Mouse (Mus musculus) hindbrain, postnatal 0 days (tissue): ENCODE results near the gene Cox6a2. TPM values are rescaled to one million over a fixed set of nuclear protein-coding genes. Genes with fewer than 3 reads are reported as not detected.
A peak's percentile ranks its signal among the peaks of the same experiment; 100 is the strongest.

Source experiments
- ATAC-seq: fragments of 200-750 bp; cut with Nextera tagmentation; 2 replicates; pipeline ENCODE4 v1.8.0; 2017; ENCODE audit warnings: mild to moderate bottlenecking, moderate TSS enrichment, moderate library complexity
- DNase-seq: peaks from one replicate; pipeline ENCODE4 v3.0.0-alpha.2; 2015; ENCODE audit warnings: low spot score
- H3K27ac ChIP-seq: fragments of 300-500 bp; sonication (generic); 2 replicates; pipeline ENCODE4 v1.5.1; 2014; ENCODE audit warnings: mild to moderate bottlenecking
- H3K27me3 ChIP-seq: fragments of 300-500 bp; sonication (generic); 2 replicates; pipeline ENCODE4 v1.6.1; 2014; ENCODE audit warnings: low read length, mixed read lengths; ENCODE audit not compliant: insufficient read depth
- H3K36me3 ChIP-seq: fragments of 300-500 bp; sonication (generic); 2 replicates; pipeline ENCODE4 v1.6.1; 2014; ENCODE audit warnings: low read length, mixed read lengths; ENCODE audit not compliant: insufficient read depth
- H3K4me1 ChIP-seq: fragments of 300-500 bp; sonication (generic); 2 replicates; pipeline ENCODE4 v1.6.1; 2014; ENCODE audit warnings: antibody characterized with exemption, low read length, mixed read lengths; ENCODE audit not compliant: insufficient read depth
- H3K4me2 ChIP-seq: fragments of 300-500 bp; sonication (generic); 2 replicates; pipeline ENCODE4 v1.6.1; 2014; ENCODE audit warnings: low read depth, mild to moderate bottlenecking, low read length, moderate library complexity, mixed read lengths
- H3K4me3 ChIP-seq: fragments of 300-500 bp; sonication (generic); 2 replicates; pipeline ENCODE4 v1.5.1; 2014; ENCODE audit warnings: low read length
- H3K9ac ChIP-seq: fragments of 300-500 bp; sonication (generic); replicated peaks from 2 replicates; pipeline ENCODE4 v1.6.1; 2014; ENCODE audit warnings: mild to moderate bottlenecking, low read length, moderate library complexity, mixed read lengths
- H3K9me3 ChIP-seq: fragments of 300-500 bp; sonication (generic); 2 replicates; pipeline ENCODE4 v1.6.1; 2016; ENCODE audit warnings: low read length, mixed read lengths
- CTCF ChIP-seq: IDR thresholded peaks from 2 replicates; pipeline ENCODE4 v1.5.1; 2016; ENCODE audit warnings: antibody characterized with exemption, control low read depth, low read depth
- WGBS: fragments of 180-500 bp; shearing (Covaris S2); extraction: QIAGEN DNeasy Blood & Tissue Kit; methylation state at CpG from one replicate; pipeline ENCODE4 v1.1.7; 2014; 5-methylcytosine and 5-hydroxymethylcytosine counted together
- polyA plus RNA-seq: library from polyadenylated mRNA; unstranded; fragments of >200 nt; fragmentation: Nextera tagmentation; extraction: Ambion mirVana; gene quantifications from 2 replicates; pipeline ENCODE4 v1.2.1, GENCODE M21; 2015
- total RNA-seq: library from RNA; depleted of rRNA; stranded (reverse); fragments of >200 nt; gene quantifications from 2 replicates; pipeline ENCODE4 v1.2.3, GENCODE M21; 2014

Gene Cox6a2
- total and polyA plus RNA-seq, 2 experiments from 2014 or later = 0.83 TPM; not detected in 1

GRCm38 (mm10) chr7:128248081-128249042 lies 42.2 kb upstream of the Cox6a2 start:
- ATAC-seq (no peak), DNase-seq (no peak)
- Histone ChIP-seq H3K4me1 (peaks cover 10% of the 10 kb centered on the region; the same call in 1 of the 2 replicates), H3K27ac (no peak overlapping the region), H3K9me3 (no peaks in the 10 kb centered on the region), H3K27me3 (no peaks in the 10 kb centered on the region), H3K36me3 (peaks cover 14% of the 10 kb centered on the region; the same call in 1 of the 2 replicates), H3K9ac (no peak overlapping the region), H3K4me2 (peak overlapping the region; percentile 62), H3K4me3 (no peak overlapping the region)
- WGBS = 79% methylated on average over 10 of the region's 10 CpGs
- no peak for TF ChIP-seq CTCF

- WGBS = under 1% methylated on average over 13 of the region's 13 CpGs
- Histone ChIP-seq H3K27ac (peak overlapping the region; percentile 70), H3K4me3 (peak overlapping the region; percentile 41), H3K4me1 (peaks cover 10% of the 10 kb centered on the region; the same call in 1 of the 2 replicates), H3K27me3 (no peaks in the 10 kb centered on the region), H3K36me3 (peaks cover 22% of the 10 kb centered on the region; the same call in 1 of the 2 replicates), H3K9me3 (no peaks in the 10 kb centered on the region), H3K4me2 (peak overlapping the region; percentile 62), H3K9ac (peak overlapping the region; percentile 59)
- TF ChIP-seq CTCF = peak; percentile 77
- DNase-seq (peak; percentile 95), ATAC-seq (peak; percentile 78)
Measured at GRCm38 (mm10) chr7:128247443-128247842, 41.3 kb upstream of the Cox6a2 start.

- H3K9me3 ChIP-seq = no peaks in the 10 kb centered on the region
- DNase-seq = peak; percentile 50
- H3K4me3 ChIP-seq = peak within 1 kb of the TSS; percentile 41
- 2% methylated on average over 26 of the region's 30 CpGs for WGBS
- no peaks in the 10 kb centered on the region for H3K27me3 ChIP-seq
- H3K27ac ChIP-seq = peak within 1 kb of the TSS; percentile 70
- H3K4me1 ChIP-seq = peaks cover 5% of the 10 kb centered on the region; the same call in 1 of the 2 replicates
- TF ChIP-seq CTCF = no peak
- peaks cover 29% of the 10 kb centered on the region; the same call in 1 of the 2 replicates for H3K36me3 ChIP-seq
- H3K9ac ChIP-seq = peak within 1 kb of the TSS; percentile 59
- H3K4me2 ChIP-seq = peak within 1 kb of the TSS; percentile 62
- ATAC-seq = peak; percentile 75
Measured at GRCm38 (mm10) chr7:128246496-128247391, 40.6 kb upstream of the Cox6a2 start, which contains the start of gene Tgfb1i1. Gene Tgfb1i1 (plus strand): TSS chr7:128246812.

DNA sequence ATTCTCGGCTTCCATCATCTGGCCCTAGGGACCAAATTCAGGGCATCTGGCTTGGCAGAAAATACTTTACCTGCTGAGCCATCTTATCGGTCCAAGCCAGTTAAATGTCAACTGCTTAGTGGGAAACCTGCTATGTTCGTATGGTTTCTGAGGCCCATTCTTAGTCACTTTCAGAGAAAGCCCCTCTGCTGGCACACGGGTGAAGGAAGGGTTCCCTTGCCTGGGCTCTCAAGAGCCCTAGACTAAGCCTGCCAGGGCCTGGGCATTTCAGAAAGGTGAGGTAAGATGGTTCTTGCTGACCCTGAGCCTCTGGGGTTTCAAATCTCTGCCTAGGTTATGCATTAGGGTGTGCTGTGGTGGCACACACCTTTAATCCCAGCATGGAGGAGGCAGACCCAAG lies 39.4 kb upstream of the Cox6a2 start:
- H3K4me3 ChIP-seq = no peak overlapping the region
- no peak overlapping the region for H3K9ac ChIP-seq
- H3K36me3 ChIP-seq = peaks cover 36% of the 10 kb centered on the region; the same call in 1 of the 2 replicates
- DNase-seq (no peak), ATAC-seq (no peak)
- H3K27me3 ChIP-seq = no peaks in the 10 kb centered on the region
- H3K27ac ChIP-seq = no peak overlapping the region
- peaks cover 5% of the 10 kb centered on the region; the same call in 1 of the 2 replicates for H3K4me1 ChIP-seq
- no peak for TF ChIP-seq CTCF
- no peak overlapping the region for H3K4me2 ChIP-seq
- H3K9me3 ChIP-seq = no peaks in the 10 kb centered on the region
- WGBS = 59% methylated on average over 4 of the region's 4 CpGs

DNA sequence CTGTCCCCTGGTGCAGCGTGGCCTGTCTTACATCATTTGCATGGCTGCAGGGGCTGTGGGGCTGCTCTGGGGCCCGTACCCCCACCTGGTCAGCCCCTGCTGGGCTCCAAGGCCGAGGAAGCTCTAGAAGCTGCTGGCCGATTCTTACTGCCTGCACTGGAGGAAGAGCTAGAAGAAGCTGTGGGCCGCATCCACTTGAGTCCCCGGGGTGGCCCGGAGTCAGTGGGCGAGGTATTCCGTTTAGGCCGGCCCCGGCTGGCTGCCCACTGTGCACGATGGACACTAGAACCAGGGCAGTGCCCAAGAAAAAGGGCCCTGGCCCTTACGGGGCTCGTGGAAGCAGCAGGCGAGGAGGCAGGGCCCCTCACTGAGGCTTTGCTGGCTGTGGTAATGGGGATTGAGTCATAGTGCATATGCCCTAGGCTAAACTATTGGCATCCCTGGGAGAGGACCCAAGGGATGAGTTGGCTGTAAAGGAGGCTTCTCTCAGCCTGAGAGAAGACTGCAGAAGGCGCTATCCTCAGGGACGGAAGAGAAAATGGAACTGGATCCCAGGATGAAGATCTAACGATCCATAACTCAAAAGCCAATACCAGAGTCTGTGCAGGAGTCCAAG lies 38.3 kb upstream of the Cox6a2 start:
- WGBS = 84% methylated on average over 18 of the region's 18 CpGs
- Histone ChIP-seq H3K9ac (no peak overlapping the region), H3K4me3 (no peak overlapping the region), H3K27me3 (no peaks in the 10 kb centered on the region), H3K36me3 (peaks cover 41% of the 10 kb centered on the region), H3K4me1 (peaks cover 5% of the 10 kb centered on the region; the same call in 1 of the 2 replicates), H3K27ac (no peak overlapping the region), H3K4me2 (no peak overlapping the region), H3K9me3 (no peaks in the 10 kb centered on the region)
- TF ChIP-seq CTCF = no peak
- DNase-seq = no peak
- no peak for ATAC-seq

DNA sequence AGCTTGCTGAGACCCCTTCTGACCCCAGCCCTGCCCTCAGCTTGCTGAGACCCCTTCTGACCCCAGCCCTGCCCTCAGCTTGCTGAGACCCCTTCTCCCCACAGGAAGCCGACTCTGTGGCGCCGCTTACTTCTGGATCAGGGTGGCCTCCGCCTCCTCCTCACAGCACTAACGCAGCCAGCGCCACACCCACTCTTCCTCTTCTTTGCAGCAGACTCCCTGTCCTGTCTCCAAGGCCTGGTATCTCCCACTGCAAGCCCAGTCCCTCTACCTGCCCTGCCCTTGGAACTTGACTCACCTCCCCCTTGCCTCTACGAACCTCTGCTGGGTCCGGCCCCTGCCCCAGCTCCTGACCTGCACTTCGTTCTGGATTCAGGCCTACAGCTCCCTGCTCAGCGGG lies 37.7 kb upstream of the Cox6a2 start:
- H3K9ac ChIP-seq = no peak overlapping the region
- no peaks in the 10 kb centered on the region for H3K9me3 ChIP-seq
- H3K36me3 ChIP-seq = peaks cover 41% of the 10 kb centered on the region
- ATAC-seq = no peak
- H3K4me3 ChIP-seq = no peak overlapping the region
- DNase-seq = no peak
- WGBS = 50% methylated on average over 10 of the region's 10 CpGs
- no peak overlapping the region for H3K27ac ChIP-seq
- H3K4me2 ChIP-seq = no peak overlapping the region
- TF ChIP-seq CTCF = no peak
- peaks cover 5% of the 10 kb centered on the region; the same call in 1 of the 2 replicates for H3K4me1 ChIP-seq
- H3K27me3 ChIP-seq = no peaks in the 10 kb centered on the region
